ENCODE assay signal across 9 mouse cellular contexts in genomic region chr10:88826947-88827306, GRCm38 (mm10). TPM values are rescaled to one million over a fixed set of nuclear protein-coding genes. Genes with fewer than 3 reads are reported as not detected.
DNase-seq lines count a peak whose midpoint lies in the region; ATAC-seq and TF ChIP-seq lines count a peak whose summit lies in the region.
"Not testable (repeated sequence)": the region's sequence is repeated elsewhere in the genome, so short reads cannot be mapped to it uniquely, and the experiment has no call there.
"Had no signal": no experiment of that assay in that cellular context is flagged by ENCODE, and none has a peak within 500 bp of the region (broad histone marks: within the 10 kb centered on the region; RNA-seq: fewer than 3 reads in every experiment).

No protein-coding gene starts in this region.

- peaks cover 18% of the 10 kb centered on the region for H3K4me1 ChIP-seq in erythroblast, embryonic 14.5 days (ENCODE audit: control insufficient read depth)
- not testable (repeated sequence) for H3K4me1 ChIP-seq in heart, embryonic 12.5 days (replicated peaks); limb, embryonic 11.5 days (ENCODE audit: control insufficient read depth, insufficient read depth, low read length); lung, embryonic 14.5 days (ENCODE audit: insufficient read depth); midbrain, postnatal 0 days (ENCODE audit: insufficient read depth, low read length); testis, adult 2 months (ENCODE audit: control insufficient read depth, insufficient read depth, low read length)

- peak overlapping the region; percentile 42; the same call in 1 of the 2 replicates for H3K9ac ChIP-seq in heart, embryonic 12.5 days
- 0 out of 2 replicates have a peak overlapping the region, but pooled peaks have one; percentile 18 for H3K9ac ChIP-seq in limb, embryonic 11.5 days (ENCODE audit: low read length)
- peak overlapping the region; percentile 68; the same call in 1 of the 2 replicates for H3K9ac ChIP-seq in lung, embryonic 14.5 days
- H3K9ac ChIP-seq in midbrain, postnatal 0 days (replicated peaks; ENCODE audit: low read length, poor library complexity, severe bottlenecking): peak overlapping the region; percentile 37; the same call in 1 of the 2 replicates

- peak overlapping the region; percentile 84 for H3K4me2 ChIP-seq in heart, embryonic 12.5 days
- H3K4me2 ChIP-seq in limb, embryonic 11.5 days (ENCODE audit: low read depth, severe bottlenecking): peak overlapping the region; percentile 63
- peak overlapping the region; percentile 80 for H3K4me2 ChIP-seq in lung, embryonic 14.5 days
- H3K4me2 ChIP-seq in midbrain, postnatal 0 days (ENCODE audit: low read depth, low read length, poor library complexity, severe bottlenecking): peak overlapping the region; percentile 73

- 5% methylated on average over 6 of the region's 6 CpGs for WGBS in heart, embryonic 12.5 days
- WGBS in limb, embryonic 11.5 days: 4% methylated on average over 6 of the region's 6 CpGs
- 2% methylated on average over 6 of the region's 6 CpGs for WGBS in lung, embryonic 14.5 days
- WGBS in midbrain, postnatal 0 days: 2% methylated on average over 6 of the region's 6 CpGs

- peak; percentile 23 for ATAC-seq in Patski
- ATAC-seq in heart, embryonic 12.5 days (ENCODE audit: insufficient number of reproducible peaks, low FRiP score): not testable (repeated sequence)
- ATAC-seq in inflammation-experienced regulatory T-cells, adult 6 months: peak; percentile 41
- ATAC-seq in limb, embryonic 11.5 days (ENCODE audit: insufficient number of reproducible peaks, low FRiP score, low TSS enrichment, low read depth): peak; percentile 48; the same call in 1 of the 2 replicates
- peak; percentile 70 for ATAC-seq in lung, embryonic 14.5 days (ENCODE audit: insufficient read depth)
- ATAC-seq in midbrain, postnatal 0 days (ENCODE audit: low FRiP score): 0 out of 2 replicates have a peak, but pooled peaks have one; percentile 52

- POLR2A ChIA-PET in Patski (lab: Charles Lee): not testable (repeated sequence)

- H3K4me3 ChIP-seq in erythroblast, embryonic 14.5 days (replicated peaks): peak overlapping the region; percentile 90
- peak overlapping the region; percentile 72 for H3K4me3 ChIP-seq in heart, embryonic 12.5 days
- peak overlapping the region; percentile 61 for H3K4me3 ChIP-seq in limb, embryonic 11.5 days (ENCODE audit: low read depth, low read length)
- H3K4me3 ChIP-seq in lung, embryonic 14.5 days (ENCODE audit: low read depth, low read length): peak overlapping the region; percentile 83
- H3K4me3 ChIP-seq in midbrain, postnatal 0 days (ENCODE audit: low read depth, low read length): peak overlapping the region; percentile 73
- peak overlapping the region; percentile 96 for H3K4me3 ChIP-seq in testis, adult 2 months (ENCODE audit: control insufficient read depth, low read depth, low read length)

- not testable (repeated sequence) for H3K9me3 ChIP-seq in erythroblast, embryonic 14.5 days (ENCODE audit: control insufficient read depth, low read length); heart, embryonic 12.5 days (replicated peaks); limb, embryonic 11.5 days (ENCODE audit: control insufficient read depth, low read length); lung, embryonic 14.5 days (ENCODE audit: low read depth, low read length); midbrain, postnatal 0 days (ENCODE audit: low read length)

- in situ Hi-C loops in Patski (cut with MboI; ENCODE audit: low pct_unique_long_range_greater_than_20kb): not testable (repeated sequence)

- not testable (repeated sequence) for DNase-seq in Patski (ENCODE audit: low read depth, low spot score); limb, embryonic 11.5 days (ENCODE audit: low spot score); lung, embryonic 14.5 days; midbrain, postnatal 0 days (ENCODE audit: low spot score)

- CTCF ChIA-PET in Patski (lab: Charles Lee): not testable (repeated sequence)

- H3K27ac ChIP-seq in heart, embryonic 12.5 days (ENCODE audit: poor library complexity, severe bottlenecking); limb, embryonic 11.5 days (replicated peaks; ENCODE audit: low read depth, low read length); lung, embryonic 14.5 days (ENCODE audit: low read depth); midbrain, postnatal 0 days (ENCODE audit: low read depth, low read length): not testable (repeated sequence)
- H3K27ac ChIP-seq in testis, adult 2 months (ENCODE audit: control insufficient read depth, insufficient read depth, low read depth, low read length): peak overlapping the region; percentile 12; the same call in 1 of the 2 replicates

- TF ChIP-seq CTCF in Patski (IDR thresholded peaks at IDR 0.05); lung, embryonic 14.5 days (IDR thresholded peaks at IDR 0.05; ENCODE audit: low read depth); midbrain, postnatal 0 days (IDR thresholded peaks at IDR 0.05); testis, adult 2 months (IDR thresholded peaks at IDR 0.05; ENCODE audit: control insufficient read depth, insufficient read depth, insufficient replicate concordance, low read depth, low read length): not testable (repeated sequence)

- TF ChIP-seq POLR2A in testis, adult 2 months (IDR thresholded peaks at IDR 0.05; ENCODE audit: control insufficient read depth, low read depth, low read length): not testable (repeated sequence)

- not testable (repeated sequence) for H3K27me3 ChIP-seq in Patski; erythroblast, embryonic 14.5 days (ENCODE audit: control insufficient read depth); heart, embryonic 12.5 days (replicated peaks); limb, embryonic 11.5 days (ENCODE audit: control insufficient read depth, insufficient read depth, low read length); lung, embryonic 14.5 days (ENCODE audit: insufficient read depth, low read length); midbrain, postnatal 0 days (ENCODE audit: insufficient read depth, low read length); testis, adult 2 months (ENCODE audit: control insufficient read depth, insufficient read depth, low read length)

- H3K36me3 ChIP-seq in erythroblast, embryonic 14.5 days (ENCODE audit: control insufficient read depth): peaks cover 16% of the 10 kb centered on the region
- H3K36me3 ChIP-seq in heart, embryonic 12.5 days: peaks cover 23% of the 10 kb centered on the region
- not testable (repeated sequence) for H3K36me3 ChIP-seq in limb, embryonic 11.5 days (ENCODE audit: control insufficient read depth, insufficient read depth, low read length); midbrain, postnatal 0 days (ENCODE audit: insufficient read depth, low read length); testis, adult 2 months (ENCODE audit: control insufficient read depth, insufficient read depth, low read length)
- peaks cover 26% of the 10 kb centered on the region for H3K36me3 ChIP-seq in lung, embryonic 14.5 days (ENCODE audit: insufficient read depth)

RNA-seq across cellular contexts. Expression of gene Utp20, which starts 0.3 kb away (rescaled TPM):
- polyA plus RNA-seq in Patski (2021): 26.3 TPM
- polyA plus RNA-seq in erythroblast, embryonic 14.5 days (2012): 0.06 and 0.24 TPM in 2 replicates
- 17.1 and 17.3 TPM in 2 replicates for polyA plus RNA-seq in heart, embryonic 12.5 days (2016; fragmentation: Nextera tagmentation; extraction: Ambion mirVana)
- 10 to 100 TPM in 2 of 3 experiments, 1 to 10 TPM in 1; 9.5 to 22.8 (median 19.2) TPM for polyA plus RNA-seq in inflammation-experienced regulatory T-cells, adult 6 months (2017; shearing (Covaris generic))
- 28.2 and 29.7 TPM in 2 replicates for polyA plus RNA-seq in limb, embryonic 11.5 days (2014; fragmentation: Nextera tagmentation; extraction: Ambion mirVana)
- polyA plus RNA-seq in lung, embryonic 14.5 days (2014; fragmentation: Nextera tagmentation; extraction: Ambion mirVana): 26.6 and 30.6 TPM in 2 replicates
- 8.8 and 11.8 TPM in 2 replicates for total RNA-seq in midbrain, postnatal 0 days (2014; rRNA removed)
- polyA plus RNA-seq in midbrain, postnatal 0 days (2015; fragmentation: Nextera tagmentation; extraction: Ambion mirVana): 4.3 and 5.1 TPM in 2 replicates
- polyA plus RNA-seq in testis, adult 2 months (2012; rRNA removed): 4.9 and 6.1 TPM in 2 replicates

RNA-seq across cellular contexts. Expression of gene Slc5a8, which starts 58.9 kb away (rescaled TPM):
- polyA plus RNA-seq in Patski (2021): 0.01 TPM
- polyA plus RNA-seq in erythroblast, embryonic 14.5 days (2012): not detected in 2 replicates
- 0.04 and 0.08 TPM in 2 replicates for polyA plus RNA-seq in heart, embryonic 12.5 days (2016; fragmentation: Nextera tagmentation; extraction: Ambion mirVana)
- not detected for polyA plus RNA-seq in inflammation-experienced regulatory T-cells, adult 6 months (2017; shearing (Covaris generic))
- polyA plus RNA-seq in limb, embryonic 11.5 days (2014; fragmentation: Nextera tagmentation; extraction: Ambion mirVana): 0.17 TPM in 1 of 2 replicates, not detected in the other
- 0.07 and 0.14 TPM in 2 replicates for polyA plus RNA-seq in lung, embryonic 14.5 days (2014; fragmentation: Nextera tagmentation; extraction: Ambion mirVana)
- 0.05 and 0.38 TPM in 2 replicates for total RNA-seq in midbrain, postnatal 0 days (2014; rRNA removed)
- 0.09 and 0.17 TPM in 2 replicates for polyA plus RNA-seq in midbrain, postnatal 0 days (2015; fragmentation: Nextera tagmentation; extraction: Ambion mirVana)
- polyA plus RNA-seq in testis, adult 2 months (2012; rRNA removed): 0.02 TPM in 1 of 2 replicates, not detected in the other
- total RNA-seq: layer of hippocampus, postnatal 36 days had no signal

Comparison
In these comparisons a context has a peak if more than half of its experiments do, and no peak if none do; other contexts are left out.
1. H3K9ac ChIP-seq: peak in every context shown above with its lines; median percentile 68 in lung, embryonic 14.5 days; 42 in heart, embryonic 12.5 days; 37 in midbrain, postnatal 0 days; 18 in limb, embryonic 11.5 days.